Mouse (Mus musculus) heart, embryonic 10.5 days (tissue): Measurements from ENCODE around the gene Vmn2r115. TPM values are rescaled to one million over a fixed set of nuclear protein-coding genes. Genes with fewer than 3 reads are reported as not detected.
"Not testable (repeated sequence)": the region's sequence is repeated elsewhere in the genome, so short reads cannot be mapped to it uniquely, and the experiment has no call there.

Experiments
- DNase-seq: peaks from one replicate; pipeline ENCODE4 v3.0.0-alpha.2; 2017; ENCODE audit warnings: low spot score
- H3K27ac ChIP-seq: fragments of 300-500 bp; sonication (generic); 2 replicates; pipeline ENCODE4 v1.5.1; 2016; ENCODE audit warnings: mild to moderate bottlenecking
- H3K27me3 ChIP-seq: fragments of 300-500 bp; sonication (generic); 2 replicates; pipeline ENCODE4 v1.6.1; 2016; ENCODE audit warnings: mild to moderate bottlenecking; ENCODE audit not compliant: poor library complexity, insufficient read depth, severe bottlenecking
- H3K36me3 ChIP-seq: fragments of 300-500 bp; sonication (generic); 2 replicates; pipeline ENCODE4 v1.6.1; 2016; ENCODE audit warnings: mild to moderate bottlenecking, moderate library complexity
- H3K4me1 ChIP-seq: fragments of 300-500 bp; sonication (generic); 2 replicates; pipeline ENCODE4 v1.6.1; 2016; ENCODE audit warnings: mild to moderate bottlenecking
- H3K4me3 ChIP-seq: fragments of 300-500 bp; sonication (generic); 2 replicates; pipeline ENCODE4 v1.5.1; 2016; ENCODE audit warnings: mild to moderate bottlenecking, moderate library complexity
- H3K9me3 ChIP-seq: fragments of 300-500 bp; sonication (generic); 2 replicates; pipeline ENCODE4 v1.6.1; 2016; ENCODE audit warnings: mild to moderate bottlenecking, moderate library complexity
- WGBS: fragments of 180-500 bp; shearing (Covaris S2); methylation state at CpG from one replicate; pipeline ENCODE4 v1.1.7; 2016; 5-methylcytosine and 5-hydroxymethylcytosine counted together
- polyA plus RNA-seq: library from polyadenylated mRNA; unstranded; fragments of >200 nt; fragmentation: Nextera tagmentation; extraction: Ambion mirVana; gene quantifications from 2 replicates; pipeline ENCODE4 v1.2.1, GENCODE M21; 2016

Gene Vmn2r115
- polyA plus RNA-seq = not detected in 2 replicates

GRCm38 (mm10) chr17:23343441-23343840 lies at the start of gene Vmn2r115:
Gene Vmn2r115, plus strand, starts transcription at chr17:23343741.
- H3K36me3 ChIP-seq, H3K4me1 ChIP-seq, H3K27me3 ChIP-seq, H3K4me3 ChIP-seq, DNase-seq, H3K9me3 ChIP-seq, H3K27ac ChIP-seq: not testable (repeated sequence)
- 36% methylated on average over 2 of the region's 2 CpGs for WGBS

GRCm38 (mm10) chr17:23312437-23312836 lies 31.1 kb upstream of the Vmn2r115 start, which contains the start of gene Vmn2r114:
Gene Vmn2r114, minus strand, starts transcription at chr17:23312537.
- H3K36me3 ChIP-seq, H3K9me3 ChIP-seq, DNase-seq, H3K4me1 ChIP-seq, H3K27me3 ChIP-seq, H3K4me3 ChIP-seq, H3K27ac ChIP-seq: not testable (repeated sequence)
- 62% methylated on average over 2 of the region's 2 CpGs for WGBS

- no peaks in the 10 kb centered on the region for H3K4me1 ChIP-seq
- no peak for DNase-seq
- no peaks in the 10 kb centered on the region for H3K36me3 ChIP-seq
- H3K27me3 ChIP-seq = no peaks in the 10 kb centered on the region
- peaks cover 22% of the 10 kb centered on the region for H3K9me3 ChIP-seq
- WGBS = 66% methylated on average over 6 of the region's 6 CpGs
- H3K4me3 ChIP-seq = no peak overlapping the region
- no peak overlapping the region for H3K27ac ChIP-seq
Observed at GRCm38 (mm10) chr17:23330657-23331056, 12.9 kb upstream of the Vmn2r115 start.

DNA sequence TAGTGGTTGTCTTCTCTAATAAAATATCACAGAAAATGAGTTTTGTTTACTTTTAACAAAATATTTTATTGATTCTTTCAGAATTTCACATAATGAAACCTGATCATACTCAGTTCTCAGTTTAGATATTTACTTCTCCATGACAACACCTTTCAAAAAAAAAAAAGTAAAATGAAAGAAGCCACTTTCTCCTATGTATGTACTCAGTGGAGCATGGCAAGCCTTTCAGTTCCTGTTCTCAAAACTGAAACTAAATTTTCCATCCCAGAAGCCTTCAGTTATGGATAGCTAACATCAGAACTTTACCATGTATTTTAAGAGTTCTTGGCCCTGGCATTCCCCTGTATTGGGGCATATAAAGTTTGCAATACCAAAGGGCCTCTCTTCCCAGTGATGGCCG lies 8.1 kb downstream of the Vmn2r115 start:
- Histone ChIP-seq H3K27ac (no peak overlapping the region), H3K9me3 (no peaks in the 10 kb centered on the region), H3K27me3 (no peaks in the 10 kb centered on the region), H3K4me3 (no peak overlapping the region), H3K36me3 (no peaks in the 10 kb centered on the region), H3K4me1 (no peaks in the 10 kb centered on the region)
- no peak for DNase-seq
- WGBS = 73% methylated on average over 1 of the region's 1 CpGs

GRCm38 (mm10) chr17:23384304-23384703 lies 40.8 kb downstream of the Vmn2r115 start, which contains the start of gene Vmn2r116:
Gene Vmn2r116, plus strand, starts transcription at chr17:23384604.
- H3K4me1 ChIP-seq, H3K27me3 ChIP-seq, H3K4me3 ChIP-seq, H3K27ac ChIP-seq, DNase-seq, H3K9me3 ChIP-seq, H3K36me3 ChIP-seq: not testable (repeated sequence)

Other genes starting within 250 kb of the Vmn2r115 start
- 7.4 and 10.2 TPM in 2 replicates for gene Zfp40, start 150.5 kb upstream of the Vmn2r115 start, polyA plus RNA-seq
- not detected in 2 replicates for gene Vmn2r114, start 31.2 kb upstream of the Vmn2r115 start, polyA plus RNA-seq
- not detected in 2 replicates for gene Vmn2r116, start 40.9 kb downstream of the Vmn2r115 start, polyA plus RNA-seq
- not detected in 2 replicates for gene Vmn2r117, start 136.0 kb downstream of the Vmn2r115 start, polyA plus RNA-seq
- 19.5 and 23.0 TPM in 2 replicates for gene Zfp213, start 220.5 kb downstream of the Vmn2r115 start, polyA plus RNA-seq